Mouse (Mus musculus): ENCODE measurements around the gene Kdr. TPM values are rescaled to one million over a fixed set of nuclear protein-coding genes. Genes with fewer than 3 reads are reported as not detected.

Gene Kdr
- 13.1 TPM for polyA plus RNA-seq (2014; fragmentation: Illumina TruSeq; extraction: RNeasy Lipid Tissue Mini Kit (QIAGEN cat#74804); ENCODE audit: low replicate concordance)

DNA sequence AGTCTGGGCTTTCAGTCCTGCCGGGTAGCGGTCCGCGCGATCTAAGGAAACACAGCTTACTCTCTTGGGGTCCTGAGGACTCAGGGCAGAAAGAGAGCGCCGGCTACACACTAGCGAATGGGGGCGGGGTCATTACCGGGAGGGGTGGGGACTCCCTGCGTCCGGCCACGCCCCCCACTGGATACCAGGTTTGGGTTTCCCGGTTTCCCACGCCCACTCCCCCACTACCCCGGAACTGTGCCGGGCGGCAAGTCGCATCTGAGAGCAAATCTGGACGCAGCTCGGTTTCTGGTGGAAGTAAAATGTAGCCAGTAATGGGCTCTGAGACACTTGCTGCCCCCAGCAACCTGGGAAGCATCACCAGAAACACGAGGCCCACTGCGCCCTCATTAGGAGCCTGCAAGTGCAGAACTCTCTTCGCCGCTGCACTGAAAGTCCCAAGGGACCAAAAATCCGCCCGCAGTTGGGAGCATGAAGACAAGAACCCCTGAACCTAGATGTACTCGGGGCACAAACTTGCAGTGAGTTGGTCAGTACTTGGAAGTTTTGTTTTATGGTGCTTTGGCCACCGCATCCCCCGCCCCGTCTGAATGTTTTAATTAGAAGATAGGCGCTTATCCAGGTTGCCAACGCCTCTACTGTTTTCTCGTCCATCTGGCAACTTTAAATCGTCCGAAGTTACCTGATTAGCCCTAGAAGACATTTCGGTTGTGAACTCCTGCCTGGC is at the start of gene Kdr:
Kdr (minus strand) TSS at position 85 of the 727 bp plus-strand sequence.

Other genes with a start within 250 kb of the Kdr start
- gene Srd5a3, start 161.8 kb upstream of the Kdr start, polyA plus RNA-seq (2014; fragmentation: Illumina TruSeq; extraction: RNeasy Lipid Tissue Mini Kit (QIAGEN cat#74804); ENCODE audit: low replicate concordance), result 16.1 TPM
- 178 TPM for gene Tmem165, start 205.4 kb upstream of the Kdr start, polyA plus RNA-seq (2014; fragmentation: Illumina TruSeq; extraction: RNeasy Lipid Tissue Mini Kit (QIAGEN cat#74804); ENCODE audit: low replicate concordance)

All from small intestine, adult 10 weeks (tissue).